Mouse (Mus musculus) kidney, adult 11 months (tissue): ENCODE data around the gene Pias1.
"Not testable (repeated sequence)": the region's sequence is repeated elsewhere in the genome, so short reads cannot be mapped to it uniquely, and the experiment has no call there.

Source experiments
- DNase-seq: peaks from one replicate; pipeline ENCODE4 v3.0.0; 2022

Gene Pias1

DNA sequence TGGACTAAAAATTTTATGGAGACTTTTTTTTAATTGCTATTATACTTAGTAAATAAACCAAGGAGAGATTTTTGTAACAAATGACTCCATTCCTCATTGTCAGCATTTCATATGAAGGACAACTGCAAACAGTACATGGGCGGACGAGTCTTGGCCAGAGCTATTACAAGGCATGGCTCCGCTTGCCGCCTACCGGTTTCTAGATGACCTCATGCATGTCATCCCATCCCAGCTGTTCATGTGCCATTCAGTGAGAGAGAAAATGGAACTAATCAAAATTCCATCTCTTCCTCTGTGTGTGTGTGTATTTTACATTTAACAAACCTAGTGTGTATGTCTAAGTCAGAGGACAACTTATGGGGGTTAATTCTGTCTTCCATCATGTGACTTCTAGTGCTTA, 51.9 kb downstream of the Pias1 start:
- DNase-seq = no peak

DNA sequence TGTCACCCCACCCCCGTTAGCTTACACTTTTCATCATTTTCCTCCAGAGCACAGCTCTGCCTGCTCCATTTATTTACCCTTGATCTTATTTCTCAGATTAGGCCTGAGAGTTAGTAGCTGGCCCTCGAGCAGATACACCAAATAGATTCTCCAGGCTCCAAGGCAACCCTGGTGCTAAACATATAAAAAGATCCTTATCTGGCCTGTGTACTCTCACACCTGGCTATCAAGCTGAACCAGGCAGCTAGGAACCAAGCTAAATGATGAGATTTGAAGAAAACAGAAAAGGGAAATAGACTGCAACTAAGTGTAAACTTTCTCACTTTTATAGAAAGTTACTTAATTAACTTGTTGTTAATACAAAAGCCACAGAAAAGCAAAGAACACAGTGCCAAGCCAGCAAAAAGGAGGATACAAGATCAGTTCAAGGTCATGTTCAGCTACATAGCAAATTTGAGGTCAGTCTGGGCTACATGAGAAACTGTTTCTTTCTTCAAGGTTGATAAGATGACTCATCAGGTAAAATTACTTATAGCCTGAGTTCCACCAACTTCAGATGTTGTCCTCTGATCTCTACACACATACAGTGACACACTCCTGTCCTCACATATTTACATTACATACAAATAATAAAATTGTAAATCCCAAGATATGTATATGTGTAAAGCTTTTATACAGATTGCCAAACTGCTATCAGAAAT, 52.9 kb downstream of the Pias1 start:
- no peak for DNase-seq

DNA sequence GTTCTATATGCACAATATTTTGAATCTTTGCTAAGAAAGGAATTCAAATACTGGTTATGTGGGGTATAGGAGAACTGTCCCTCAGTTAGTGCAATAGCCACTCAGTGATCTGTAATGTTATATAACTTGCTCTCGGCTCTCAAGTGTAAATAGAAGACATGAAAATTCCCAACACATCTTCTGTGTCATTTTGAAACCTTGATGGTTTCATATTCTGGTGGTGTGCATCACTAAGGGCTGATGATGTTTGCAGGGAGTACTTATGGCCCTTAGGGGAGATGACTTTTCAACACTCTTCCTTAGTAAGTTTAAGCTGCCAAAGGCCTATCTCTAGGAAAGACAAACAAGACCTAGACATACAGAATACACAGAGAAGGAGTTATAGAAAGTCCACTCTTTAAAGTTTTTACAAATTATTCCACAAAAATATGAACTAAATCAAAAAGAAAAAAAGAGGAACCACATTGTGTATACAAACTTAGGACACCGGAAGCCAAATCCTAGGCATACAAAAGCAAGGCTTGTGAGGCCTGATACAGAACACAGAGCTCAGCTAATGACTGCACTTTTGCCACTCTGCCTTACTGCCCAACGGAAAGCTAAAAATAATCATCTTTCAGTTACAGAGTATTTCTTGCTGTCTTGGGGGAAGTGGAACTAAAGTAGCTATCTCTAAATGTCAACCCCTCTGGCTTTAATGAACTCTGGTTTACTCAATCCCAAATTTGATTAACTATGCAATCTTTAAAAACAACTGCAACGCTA, 55.0 kb downstream of the Pias1 start:
- DNase-seq = no peak

DNA sequence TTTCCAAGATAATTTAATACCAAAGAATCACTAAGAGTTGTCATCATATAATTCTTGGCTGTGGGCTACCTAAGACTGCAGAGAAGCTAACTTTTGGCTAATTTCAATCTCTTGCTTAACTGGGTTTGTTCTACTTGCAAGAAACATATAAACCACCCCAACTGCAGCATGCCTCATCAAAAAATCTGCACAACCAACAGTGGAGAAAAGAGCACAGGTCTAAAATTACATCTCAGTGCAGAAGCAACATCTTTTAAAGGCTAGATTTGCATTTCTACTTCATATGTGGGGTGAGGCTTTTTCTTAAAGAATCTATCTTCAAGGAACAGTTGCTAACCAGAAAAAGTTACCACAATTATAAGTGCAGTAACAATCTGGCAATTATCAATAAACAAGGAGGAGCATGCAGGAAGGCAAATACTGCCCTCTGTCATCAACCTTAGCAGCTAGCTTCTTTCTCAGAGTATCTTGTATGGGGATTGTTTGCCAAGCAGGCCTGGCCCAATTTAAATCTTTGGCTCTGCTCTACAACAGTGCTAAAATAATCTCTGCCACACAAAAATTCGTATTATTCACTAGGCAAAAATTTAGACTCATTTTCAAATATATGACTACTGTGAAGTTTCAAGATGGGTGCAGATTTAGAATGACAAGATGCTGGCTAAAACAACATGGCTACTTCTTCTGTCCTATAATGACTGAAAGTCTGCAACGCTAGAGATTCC, 62.7 kb downstream of the Pias1 start:
- DNase-seq = no peak

DNA sequence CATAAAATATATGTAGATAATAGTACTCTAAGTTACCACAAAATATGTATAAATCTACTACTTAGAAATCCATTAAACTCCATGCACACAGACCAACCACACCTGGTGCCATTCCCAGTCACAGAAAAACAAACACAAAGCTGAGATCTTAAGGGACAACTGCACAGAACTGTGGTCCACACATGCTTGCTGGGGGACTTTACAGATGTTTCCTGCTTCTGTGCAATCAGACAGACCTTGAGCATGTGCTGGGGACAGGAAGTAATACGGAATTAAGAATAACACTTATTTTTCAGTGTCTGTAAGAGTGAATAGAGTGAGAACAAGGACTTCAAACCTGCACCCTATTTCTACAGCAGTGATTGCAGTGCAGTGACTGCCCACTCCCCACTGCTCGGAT, 66.8 kb downstream of the Pias1 start:
- no peak for DNase-seq

DNA sequence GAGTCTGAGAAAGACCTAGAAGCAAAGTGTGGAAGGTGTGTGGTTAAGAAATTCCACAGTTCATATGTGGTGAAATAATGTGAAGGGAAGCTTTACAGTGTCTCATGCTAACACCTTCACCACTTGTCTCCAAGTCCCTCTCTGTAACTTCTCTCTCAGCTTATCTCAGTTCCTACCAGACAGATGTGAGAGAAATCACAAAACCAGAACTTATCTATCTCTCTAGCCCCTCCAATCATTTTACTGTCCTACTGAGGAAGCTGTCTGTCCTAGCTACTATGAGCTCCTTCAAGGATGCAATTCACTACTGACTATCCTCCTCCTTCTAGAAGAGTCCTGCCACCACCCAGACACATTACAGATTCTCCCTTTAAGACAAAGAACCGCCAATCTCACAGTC, 70.7 kb downstream of the Pias1 start:
- DNase-seq = no peak

DNA sequence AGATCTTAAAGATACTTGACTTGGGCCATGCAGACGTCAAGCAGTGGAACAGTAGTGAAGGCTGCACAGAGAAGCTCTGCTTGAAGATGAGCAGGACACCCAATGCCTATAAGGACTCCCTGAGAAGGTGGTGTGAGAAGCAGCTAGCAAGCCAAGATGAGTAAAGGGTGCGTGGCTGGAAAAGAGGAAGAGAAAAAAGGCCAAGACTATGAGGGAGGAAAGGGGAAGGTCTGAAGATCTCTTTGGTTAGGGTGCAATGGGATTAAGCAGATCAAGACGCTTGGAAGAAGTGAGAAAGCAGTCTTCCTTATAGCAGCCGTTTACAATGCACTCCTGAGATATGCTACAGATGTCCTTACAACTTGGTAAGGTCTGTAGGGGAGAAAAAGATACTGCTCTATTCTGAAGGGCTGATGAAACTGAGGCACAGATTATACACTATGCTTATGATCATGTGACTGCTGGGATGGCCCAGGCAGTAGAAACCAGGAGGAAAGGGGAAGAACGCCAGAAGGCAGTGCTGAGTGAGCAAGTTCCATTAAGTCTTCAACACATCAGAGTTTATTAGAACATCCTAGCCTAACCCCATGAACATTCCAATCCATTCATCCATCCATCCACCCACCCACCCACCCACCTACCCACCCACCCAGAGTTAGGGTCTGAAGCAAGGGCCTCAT, 74.2 kb downstream of the Pias1 start:
- DNase-seq = no peak

DNA sequence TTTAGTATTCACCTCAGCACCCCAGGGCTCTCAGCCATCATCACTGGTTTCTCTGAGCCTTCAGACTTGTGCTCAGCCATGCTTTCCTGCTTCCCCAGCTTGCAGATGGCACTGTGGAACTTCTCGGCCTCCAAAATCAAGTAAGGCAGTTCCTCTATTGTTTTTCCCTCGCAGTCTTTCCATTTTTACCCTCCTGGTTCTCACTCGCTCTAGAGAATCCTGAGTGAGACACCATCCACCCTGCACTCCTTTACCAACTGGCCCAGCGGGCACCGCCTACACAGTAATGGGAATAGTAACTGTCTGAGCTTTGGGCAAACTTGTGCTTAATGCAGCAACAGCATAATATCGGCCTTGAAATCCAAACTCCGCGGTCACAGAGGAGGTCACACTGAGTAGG, 82.7 kb downstream of the Pias1 start:
- DNase-seq = no peak

DNA sequence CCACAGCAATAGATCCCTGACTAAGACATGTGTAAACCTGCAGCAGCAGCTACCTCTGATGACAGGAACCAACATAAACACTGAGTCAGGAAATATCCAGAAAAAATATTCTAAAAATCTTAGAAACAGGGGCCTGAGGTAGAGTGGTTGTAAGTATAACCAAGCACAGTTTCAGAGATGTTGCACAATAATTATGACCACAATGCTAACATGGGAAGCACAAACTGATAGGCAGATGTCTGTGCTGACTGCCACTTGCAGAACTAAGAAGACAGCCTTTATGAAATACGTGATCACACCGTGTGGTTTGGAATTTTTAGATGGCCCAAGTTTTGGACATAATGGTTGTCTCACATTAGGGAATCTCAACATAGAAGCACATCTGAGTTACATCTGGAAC, 83.9 kb downstream of the Pias1 start:
- no peak for DNase-seq

DNA sequence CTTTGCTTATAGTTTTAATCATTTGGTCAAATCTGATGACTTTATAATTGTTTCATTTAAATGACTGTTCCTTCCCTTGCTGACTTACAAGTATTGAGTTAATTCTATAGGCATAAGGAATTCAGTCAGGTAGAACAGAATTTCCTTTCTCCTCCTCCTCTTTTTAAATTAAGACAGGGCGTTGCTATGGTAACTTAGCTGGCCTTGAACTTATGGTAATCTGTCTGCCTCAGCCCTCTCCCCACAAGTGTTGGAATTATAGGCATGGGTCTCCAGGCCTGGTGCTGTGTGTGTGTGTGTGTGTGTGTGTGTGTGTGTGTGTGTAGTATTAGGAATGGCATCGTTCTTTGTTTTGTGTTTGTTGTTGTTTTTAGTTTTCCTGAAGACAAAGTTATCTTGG, 86.0 kb downstream of the Pias1 start:
- DNase-seq = no peak

DNA sequence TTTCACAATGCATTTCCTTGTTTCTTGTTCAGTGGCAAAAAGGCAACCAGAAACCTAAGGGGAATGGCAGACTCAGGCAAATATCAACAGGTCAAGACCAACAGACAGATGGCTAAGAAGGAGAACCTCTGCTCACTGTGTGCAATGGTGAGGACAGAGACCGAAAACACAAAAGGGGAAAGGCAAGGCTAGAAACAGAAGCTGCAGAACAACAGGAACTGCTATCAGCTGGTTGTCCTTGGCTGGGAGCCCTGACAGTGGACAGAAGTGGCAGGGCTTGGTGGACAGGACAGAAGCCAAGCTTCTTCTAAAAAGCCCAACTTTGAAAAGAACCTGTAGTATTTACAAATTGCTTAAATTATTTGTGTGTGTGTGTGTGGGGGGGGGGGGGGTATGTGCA, 93.2 kb downstream of the Pias1 start:
- no peak for DNase-seq

DNA sequence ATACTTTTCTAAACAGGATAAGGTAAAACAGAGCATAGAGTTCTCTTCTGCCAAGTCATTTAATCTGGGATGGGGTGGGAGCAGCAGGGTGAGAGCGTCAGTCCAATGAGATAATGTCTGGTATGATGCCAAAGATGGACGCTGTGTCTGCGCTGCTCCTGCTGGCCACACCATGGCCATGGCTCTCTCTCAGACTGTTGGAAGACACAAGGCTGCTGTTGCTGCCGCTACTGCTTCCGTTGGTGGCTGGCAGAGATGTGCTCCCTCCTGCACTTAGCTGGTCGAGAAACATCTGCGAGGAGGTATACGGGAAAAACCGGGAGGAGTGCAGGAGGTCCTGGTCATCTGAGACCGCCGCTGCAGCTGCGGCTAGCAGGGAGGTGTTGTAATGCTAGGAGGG, 105.9 kb downstream of the Pias1 start:
- DNase-seq = no peak

DNA sequence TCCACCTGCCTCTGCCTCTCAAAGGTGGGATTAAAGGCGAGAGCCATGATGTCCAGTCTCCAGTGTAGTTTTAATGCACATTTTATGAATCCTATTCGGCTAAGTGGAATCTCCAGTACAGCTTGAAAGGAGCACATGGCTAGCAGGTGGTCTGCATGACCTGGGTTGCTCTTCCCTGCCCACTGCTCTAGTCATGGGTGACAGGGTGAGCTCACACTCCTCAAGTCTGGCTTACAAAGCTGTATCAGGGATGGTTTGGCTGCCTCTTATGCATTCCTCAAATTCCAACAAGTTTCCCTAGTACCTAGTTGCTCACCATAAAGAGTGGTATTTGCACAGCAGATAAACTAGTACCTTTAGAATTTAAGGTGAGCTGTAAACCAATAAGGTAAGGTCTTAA, 109.9 kb downstream of the Pias1 start:
- DNase-seq = no peak

DNA sequence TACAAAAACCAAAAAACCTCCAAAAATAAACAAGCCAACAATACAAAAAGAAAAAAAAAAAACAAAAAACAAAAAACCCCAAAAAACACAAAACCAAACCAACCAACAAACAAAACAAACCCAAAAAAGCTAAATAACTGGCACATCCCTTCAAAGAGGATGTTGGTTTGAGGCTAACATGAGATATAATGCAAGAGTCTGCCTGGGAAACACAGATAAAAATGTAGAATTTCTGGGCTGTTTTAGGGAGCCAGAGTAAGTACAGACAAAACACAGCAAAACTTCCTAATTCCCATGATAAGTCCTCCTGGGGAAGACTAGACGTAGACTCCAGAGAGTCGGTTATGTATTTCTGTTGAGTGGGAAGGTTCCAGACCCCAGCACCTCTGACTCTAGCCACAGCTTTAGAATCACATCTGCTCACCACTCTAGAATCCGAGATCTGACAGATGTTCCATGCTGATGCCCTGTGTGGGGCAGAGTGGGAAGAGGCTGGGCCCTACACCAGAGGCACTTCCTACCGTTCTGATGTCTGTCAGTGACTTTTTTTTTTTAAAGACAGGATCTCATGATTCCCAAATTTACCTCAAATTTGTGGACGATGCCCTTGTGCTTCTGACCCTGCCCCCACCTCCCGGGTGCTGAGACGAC, 110.6 kb downstream of the Pias1 start:
- DNase-seq = no peak

DNA sequence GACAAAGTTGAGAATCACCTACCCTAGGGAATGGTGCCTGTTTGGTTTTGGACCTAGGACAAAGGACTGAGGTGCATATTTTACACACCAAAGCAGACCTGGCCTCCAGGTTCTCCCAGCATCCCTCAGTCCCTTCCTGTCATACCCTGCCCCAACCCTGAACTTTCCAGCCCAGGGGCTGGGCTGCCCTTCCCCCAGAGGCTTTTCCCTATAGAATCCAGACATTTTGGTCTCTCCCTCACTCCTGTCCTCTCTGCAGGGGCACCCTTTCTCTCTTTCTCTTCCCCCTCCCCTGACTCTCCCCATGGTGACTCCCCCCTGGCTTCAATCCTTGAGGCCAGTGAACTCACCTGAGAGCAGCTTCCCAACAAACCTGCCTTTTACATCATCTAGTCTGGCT, 117.0 kb downstream of the Pias1 start:
- no peak for DNase-seq

DNA sequence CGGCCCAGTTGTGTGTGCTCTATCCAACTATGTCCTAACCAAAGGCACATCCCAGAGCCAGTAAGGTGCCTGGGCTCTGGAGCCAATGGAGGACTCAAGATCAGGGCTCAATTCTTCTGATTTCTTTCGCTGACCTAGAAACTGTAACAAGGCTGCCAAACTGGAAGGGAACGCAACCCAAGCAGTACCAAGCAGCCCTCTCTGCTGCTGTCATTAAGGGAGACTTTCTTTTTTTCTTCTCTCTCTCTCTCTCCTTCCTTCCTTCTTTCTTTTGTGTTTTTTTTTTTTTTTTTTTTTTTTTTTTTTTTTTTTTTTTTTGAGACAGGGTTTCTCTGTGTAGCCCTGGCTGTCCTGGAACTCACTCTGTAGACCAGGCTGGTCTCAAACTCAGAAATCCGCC, 118.5 kb downstream of the Pias1 start:
- DNase-seq = not testable (repeated sequence)

DNA sequence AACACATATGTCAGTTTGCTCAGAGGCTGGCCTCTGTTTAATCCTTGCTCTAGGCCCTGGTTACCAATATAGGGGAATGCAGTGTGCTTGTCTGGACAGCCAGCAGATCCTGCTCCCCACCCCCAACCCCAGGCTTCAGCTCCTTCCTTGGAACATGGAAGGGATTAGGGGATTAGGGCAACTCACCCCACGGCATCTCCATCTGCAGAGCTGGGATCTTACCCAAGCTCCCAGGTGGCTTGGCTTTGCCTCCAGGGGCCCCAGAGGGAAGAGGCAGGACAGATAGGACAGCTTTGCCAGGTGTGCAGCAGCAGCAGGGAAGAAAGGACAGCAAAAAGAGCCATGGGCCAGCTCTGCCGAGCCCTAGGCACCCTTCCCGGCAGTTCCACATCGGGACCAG, 126.9 kb downstream of the Pias1 start:
- DNase-seq = no peak

DNA sequence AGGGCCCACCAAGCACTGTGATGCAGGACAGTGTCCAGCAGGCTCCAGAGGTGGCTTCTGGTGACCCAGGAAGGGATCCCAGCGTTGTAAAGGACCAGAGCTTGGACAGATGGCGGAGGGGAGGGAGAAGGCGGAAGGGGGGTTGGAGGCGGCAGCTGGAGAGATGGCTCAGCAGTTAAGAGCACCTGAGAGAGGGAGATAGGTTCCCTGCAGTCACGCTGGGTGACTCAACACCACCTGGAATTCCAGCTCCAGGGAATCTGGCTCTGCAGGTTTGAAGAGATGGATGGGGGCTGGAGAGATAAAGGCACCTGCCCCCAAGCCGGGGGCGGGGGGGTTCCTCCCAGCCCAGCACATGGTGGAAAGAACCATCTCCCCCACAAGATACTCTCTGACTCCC, 127.6 kb downstream of the Pias1 start:
- not testable (repeated sequence) for DNase-seq

DNA sequence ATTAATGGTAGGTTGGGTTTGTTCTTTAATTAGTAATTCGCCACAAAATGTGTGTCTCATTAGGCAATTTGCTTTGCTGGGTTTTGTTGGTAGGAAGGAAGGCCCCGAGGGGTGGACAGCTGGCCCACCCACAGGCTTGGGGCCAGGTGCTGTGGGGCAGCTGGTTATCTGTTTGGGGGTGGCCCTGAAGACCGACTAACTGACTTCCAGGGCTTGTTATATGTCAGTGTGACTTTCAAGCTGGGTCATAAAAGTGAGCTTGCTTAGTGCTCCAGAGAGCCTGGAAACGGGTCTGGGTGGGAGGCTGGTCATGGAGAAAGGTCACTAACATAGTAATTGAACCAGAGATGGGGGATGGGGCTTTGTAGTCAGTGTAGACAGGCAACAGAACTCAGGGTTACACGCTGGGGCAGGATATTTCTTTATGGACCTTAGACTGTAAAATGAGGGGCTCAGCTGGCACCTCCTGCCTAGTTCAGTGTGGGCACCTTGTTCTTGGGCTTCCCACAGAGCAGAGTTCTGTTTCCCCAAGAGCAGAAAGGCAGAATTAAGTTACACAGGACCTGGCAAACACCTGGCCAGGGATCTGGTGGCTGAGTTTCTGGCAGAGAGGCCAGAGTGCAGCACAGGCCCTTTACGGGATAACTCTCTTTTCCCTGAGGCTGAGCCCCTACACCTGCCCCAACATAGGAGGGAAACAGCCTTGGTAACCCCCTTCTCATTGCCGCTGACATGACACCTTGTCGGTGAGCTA, 129.3 kb downstream of the Pias1 start:
- no peak for DNase-seq

DNA sequence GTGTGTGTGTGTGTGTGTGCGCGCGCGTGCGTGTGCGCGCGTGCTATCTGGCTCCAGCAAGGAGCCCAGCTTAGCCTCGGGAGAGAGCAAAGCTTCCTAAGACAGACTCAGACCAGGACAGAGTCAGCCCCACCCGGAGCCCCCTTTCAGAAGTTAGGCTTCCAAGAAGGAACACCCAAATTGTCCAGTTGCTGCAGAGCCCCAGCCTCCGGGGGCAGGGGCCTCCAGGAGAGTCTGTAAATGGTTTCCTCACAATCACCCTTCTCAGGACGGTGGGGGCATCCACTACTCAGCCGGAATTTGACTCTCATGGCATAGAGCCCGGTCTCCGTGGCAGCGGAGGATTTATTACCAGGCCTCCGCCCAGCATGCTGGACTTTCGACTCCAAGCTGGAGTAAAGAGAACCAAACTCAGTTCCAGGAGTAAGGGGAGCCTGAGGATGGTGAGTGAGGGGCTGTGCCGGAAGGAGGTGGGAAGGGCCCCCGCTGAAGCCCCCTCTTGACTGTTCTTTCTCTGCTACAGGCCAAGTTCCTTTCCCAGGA, 129.9 kb downstream of the Pias1 start, which contains the start of gene Calml4:
Gene Calml4 (plus strand): TSS at position 362 of the 543 bp plus-strand sequence.
- peak; percentile 94 for DNase-seq

DNA sequence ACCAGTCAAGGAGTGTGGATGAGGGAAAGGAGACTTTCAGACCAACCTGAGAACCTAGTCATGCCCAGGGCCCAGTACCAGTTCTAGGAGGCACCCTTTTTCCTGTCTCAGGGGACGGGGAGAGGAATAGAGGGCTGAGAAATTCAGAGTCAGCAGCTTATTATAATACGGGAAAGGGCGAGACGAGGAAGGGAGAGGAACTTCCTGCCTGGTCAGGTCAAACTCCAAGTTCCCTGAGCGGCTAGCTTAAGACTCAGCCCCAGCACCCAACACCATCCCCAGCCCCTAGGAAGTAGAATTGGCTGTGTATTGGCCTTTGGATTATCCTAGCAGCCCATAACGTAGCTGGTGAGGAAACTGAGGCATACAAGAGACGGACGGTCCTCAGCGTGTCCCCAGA, 130.5 kb downstream of the Pias1 start:
- peak; percentile 81 for DNase-seq

DNA sequence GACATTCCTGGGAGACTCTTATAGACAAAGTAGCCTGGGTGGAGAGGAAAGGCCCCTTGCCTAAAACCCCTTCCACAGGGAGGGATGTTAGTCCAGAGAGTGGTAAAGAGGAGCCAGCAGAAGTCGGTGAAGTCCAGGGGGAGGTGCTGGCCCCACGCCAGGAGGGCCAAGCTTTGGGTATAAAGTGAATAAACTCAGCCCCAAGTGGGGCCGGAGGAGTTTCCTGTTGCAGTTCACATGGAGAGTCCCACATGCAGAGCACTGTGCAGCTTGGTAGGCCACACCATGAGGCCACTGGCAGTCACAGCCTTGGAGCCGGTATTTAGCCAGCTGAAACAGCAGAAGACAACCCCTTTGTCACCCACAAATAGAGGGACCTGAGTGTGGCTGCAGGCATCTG, 133.2 kb downstream of the Pias1 start:
- no peak for DNase-seq
